Mouse (Mus musculus) bone marrow macrophage, adult 2 months (primary cell): ENCODE measurements at regions not wholly inside any gene's neighbourhood (a gene's known extent, or its start where the extent isn't known, plus 50 kb on each side); places are given as distances from the start of the nearest gene placed in this dataset.

Experiments
- CTCF ChIP-seq: IDR thresholded peaks from 2 replicates; pipeline ENCODE4 v1.5.1; 2012; ENCODE audit warnings: low read depth, mild to moderate bottlenecking, low read length, moderate library complexity
- POLR2A ChIP-seq: IDR thresholded peaks from 2 replicates; pipeline ENCODE4 v1.6.1; 2012; ENCODE audit warnings: mild to moderate bottlenecking, low read depth, low read length, borderline replicate concordance

DNA sequence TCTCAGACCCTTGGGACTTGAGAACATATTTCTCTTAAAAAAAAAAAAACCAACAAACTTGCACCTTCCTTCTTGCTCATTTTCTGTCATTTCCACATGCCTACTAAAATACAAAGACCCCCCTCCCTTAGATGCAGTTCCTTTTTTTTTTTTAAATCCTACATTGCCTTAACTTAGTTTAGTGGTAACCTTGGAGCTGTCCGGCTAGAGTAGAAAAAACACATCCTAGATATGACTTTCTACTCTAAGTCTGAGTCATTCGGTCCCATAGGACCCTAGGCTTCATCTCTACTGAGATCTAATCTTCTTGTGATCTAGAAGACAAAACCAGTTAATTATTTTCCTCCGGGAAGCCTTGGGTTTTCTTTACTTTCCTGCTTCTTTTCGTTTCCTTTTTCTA is 105.1 kb upstream of the Ccdc54 start:
- TF ChIP-seq POLR2A, result no peak
- TF ChIP-seq CTCF, result no peak
